Mouse (Mus musculus): Measurements from ENCODE around the gene Prtn3. TPM values are rescaled to one million over a fixed set of nuclear protein-coding genes. Genes with fewer than 3 reads are reported as not detected.

Prtn3 gene
- polyA plus RNA-seq, 1 experiment from 2014 or later: 10.9 TPM

- DNase-seq (ENCODE audit: low spot score) (no peak), ATAC-seq (replicated peaks; ENCODE audit: insufficient number of reproducible peaks, low FRiP score, low TSS enrichment, low read depth) (no peak)
- no peak overlapping the region for H3K9ac ChIP-seq (replicated peaks; ENCODE audit: low read length)
- no peaks in the 10 kb centered on the region for H3K9me3 ChIP-seq (replicated peaks; ENCODE audit: control insufficient read depth, low read length)
- peaks cover under 1% of the 10 kb centered on the region for H3K27me3 ChIP-seq (ENCODE audit: control insufficient read depth, insufficient read depth, low read length)
- no peak overlapping the region for H3K4me2 ChIP-seq (ENCODE audit: low read depth, low read length)
- H3K36me3 ChIP-seq (replicated peaks; ENCODE audit: control insufficient read depth, insufficient read depth, low read depth, low read length): peaks cover 2% of the 10 kb centered on the region; the same call in 1 of the 2 replicates
- H3K27ac ChIP-seq (replicated peaks; ENCODE audit: low read depth, low read length): no peak overlapping the region
- H3K4me3 ChIP-seq (ENCODE audit: low read depth, low read length): no peak overlapping the region
- H3K4me1 ChIP-seq (ENCODE audit: control insufficient read depth, insufficient read depth, low read length): peaks cover 3% of the 10 kb centered on the region
- WGBS: 65% methylated on average over 20 of the region's 20 CpGs
Measured at GRCm38 (mm10) chr10:79912412-79912811, 38.1 kb downstream of the Prtn3 start.

GRCm38 (mm10) chr10:79914131-79914947, 40.1 kb downstream of the Prtn3 start:
- ATAC-seq (replicated peaks; ENCODE audit: insufficient number of reproducible peaks, low FRiP score, low TSS enrichment, low read depth): no peak
- no peak for DNase-seq (ENCODE audit: low spot score)
- no peaks in the 10 kb centered on the region for H3K9me3 ChIP-seq (replicated peaks; ENCODE audit: control insufficient read depth, low read length)
- H3K4me1 ChIP-seq (ENCODE audit: control insufficient read depth, insufficient read depth, low read length): peaks cover 5% of the 10 kb centered on the region
- 67% methylated on average over 11 of the region's 11 CpGs for WGBS
- H3K9ac ChIP-seq (replicated peaks; ENCODE audit: low read length): no peak overlapping the region
- no peak overlapping the region for H3K4me3 ChIP-seq (ENCODE audit: low read depth, low read length)
- H3K27ac ChIP-seq (replicated peaks; ENCODE audit: low read depth, low read length): no peak overlapping the region
- peaks cover 2% of the 10 kb centered on the region; the same call in 1 of the 2 replicates for H3K36me3 ChIP-seq (replicated peaks; ENCODE audit: control insufficient read depth, insufficient read depth, low read depth, low read length)
- no peak overlapping the region for H3K4me2 ChIP-seq (ENCODE audit: low read depth, low read length)
- H3K27me3 ChIP-seq (ENCODE audit: control insufficient read depth, insufficient read depth, low read length): peaks cover 20% of the 10 kb centered on the region

GRCm38 (mm10) chr10:79914948-79915596, 40.8 kb downstream of the Prtn3 start:
- Histone ChIP-seq H3K27ac (replicated peaks; ENCODE audit: low read depth, low read length) (no peak overlapping the region), H3K4me1 (ENCODE audit: control insufficient read depth, insufficient read depth, low read length) (peaks cover 8% of the 10 kb centered on the region; the same call in 1 of the 2 replicates), H3K27me3 (ENCODE audit: control insufficient read depth, insufficient read depth, low read length) (peaks cover 27% of the 10 kb centered on the region), H3K4me3 (ENCODE audit: low read depth, low read length) (no peak overlapping the region), H3K9me3 (replicated peaks; ENCODE audit: control insufficient read depth, low read length) (no peaks in the 10 kb centered on the region), H3K9ac (replicated peaks; ENCODE audit: low read length) (no peak overlapping the region), H3K4me2 (ENCODE audit: low read depth, low read length) (no peak overlapping the region), H3K36me3 (replicated peaks; ENCODE audit: control insufficient read depth, insufficient read depth, low read depth, low read length) (peaks cover 2% of the 10 kb centered on the region; the same call in 1 of the 2 replicates)
- no peak for DNase-seq (ENCODE audit: low spot score)
- WGBS: 79% methylated on average over 7 of the region's 7 CpGs
- no peak for ATAC-seq (replicated peaks; ENCODE audit: insufficient number of reproducible peaks, low FRiP score, low TSS enrichment, low read depth)

- Histone ChIP-seq H3K9ac (replicated peaks; ENCODE audit: low read length) (peak overlapping the region; percentile 96), H3K9me3 (replicated peaks; ENCODE audit: control insufficient read depth, low read length) (no peaks in the 10 kb centered on the region), H3K4me1 (ENCODE audit: control insufficient read depth, insufficient read depth, low read length) (peaks cover 8% of the 10 kb centered on the region; the same call in 1 of the 2 replicates), H3K27me3 (ENCODE audit: control insufficient read depth, insufficient read depth, low read length) (peaks cover 37% of the 10 kb centered on the region), H3K36me3 (replicated peaks; ENCODE audit: control insufficient read depth, insufficient read depth, low read depth, low read length) (no peaks in the 10 kb centered on the region), H3K27ac (replicated peaks; ENCODE audit: low read depth, low read length) (no peak overlapping the region), H3K4me2 (ENCODE audit: low read depth, low read length) (peak overlapping the region; percentile 91), H3K4me3 (ENCODE audit: low read depth, low read length) (peak overlapping the region; percentile 83)
- DNase-seq (ENCODE audit: low spot score) (no peak), ATAC-seq (replicated peaks; ENCODE audit: insufficient number of reproducible peaks, low FRiP score, low TSS enrichment, low read depth) (no peak)
- 6% methylated on average over 8 of the region's 8 CpGs for WGBS
Measured at GRCm38 (mm10) chr10:79916081-79916480, 41.8 kb downstream of the Prtn3 start.

GRCm38 (mm10) chr10:79916808-79917531, 42.7 kb downstream of the Prtn3 start, which contains the start of gene Kiss1r:
TSS of gene Kiss1r (plus strand) at chr10:79916971.
- DNase-seq (ENCODE audit: low spot score) (peak; percentile 87), ATAC-seq (replicated peaks; ENCODE audit: insufficient number of reproducible peaks, low FRiP score, low TSS enrichment, low read depth) (peak; percentile 74)
- Histone ChIP-seq H3K4me1 (ENCODE audit: control insufficient read depth, insufficient read depth, low read length) (peaks cover 8% of the 10 kb centered on the region; the same call in 1 of the 2 replicates), H3K27ac (replicated peaks; ENCODE audit: low read depth, low read length) (peak within 1 kb of the TSS; percentile 59), H3K4me2 (ENCODE audit: low read depth, low read length) (peak within 1 kb of the TSS; percentile 91), H3K4me3 (ENCODE audit: low read depth, low read length) (peak within 1 kb of the TSS; percentile 83), H3K9ac (replicated peaks; ENCODE audit: low read length) (peak within 1 kb of the TSS; percentile 96), H3K9me3 (replicated peaks; ENCODE audit: control insufficient read depth, low read length) (no peaks in the 10 kb centered on the region), H3K36me3 (replicated peaks; ENCODE audit: control insufficient read depth, insufficient read depth, low read depth, low read length) (no peaks in the 10 kb centered on the region), H3K27me3 (ENCODE audit: control insufficient read depth, insufficient read depth, low read length) (peaks cover 46% of the 10 kb centered on the region)
- 3% methylated on average over 42 of the region's 42 CpGs for WGBS

- H3K4me3 ChIP-seq (ENCODE audit: low read depth, low read length): peak overlapping the region; percentile 83; the same call in 1 of the 2 replicates
- no peak overlapping the region for H3K27ac ChIP-seq (replicated peaks; ENCODE audit: low read depth, low read length)
- H3K4me1 ChIP-seq (ENCODE audit: control insufficient read depth, insufficient read depth, low read length): peaks cover 8% of the 10 kb centered on the region; the same call in 1 of the 2 replicates
- no peaks in the 10 kb centered on the region for H3K9me3 ChIP-seq (replicated peaks; ENCODE audit: control insufficient read depth, low read length)
- peaks cover 53% of the 10 kb centered on the region for H3K27me3 ChIP-seq (ENCODE audit: control insufficient read depth, insufficient read depth, low read length)
- WGBS: 67% methylated on average over 5 of the region's 5 CpGs
- DNase-seq (ENCODE audit: low spot score) (no peak), ATAC-seq (replicated peaks; ENCODE audit: insufficient number of reproducible peaks, low FRiP score, low TSS enrichment, low read depth) (no peak)
- no peaks in the 10 kb centered on the region for H3K36me3 ChIP-seq (replicated peaks; ENCODE audit: control insufficient read depth, insufficient read depth, low read depth, low read length)
- H3K4me2 ChIP-seq (ENCODE audit: low read depth, low read length): no peak overlapping the region
- no peak overlapping the region for H3K9ac ChIP-seq (replicated peaks; ENCODE audit: low read length)
Measured at GRCm38 (mm10) chr10:79917532-79918100, 43.3 kb downstream of the Prtn3 start.

- H3K4me1 ChIP-seq (ENCODE audit: control insufficient read depth, insufficient read depth, low read length): peaks cover 8% of the 10 kb centered on the region; the same call in 1 of the 2 replicates
- no peaks in the 10 kb centered on the region for H3K36me3 ChIP-seq (replicated peaks; ENCODE audit: control insufficient read depth, insufficient read depth, low read depth, low read length)
- DNase-seq (ENCODE audit: low spot score) (no peak), ATAC-seq (replicated peaks; ENCODE audit: insufficient number of reproducible peaks, low FRiP score, low TSS enrichment, low read depth) (no peak)
- no peaks in the 10 kb centered on the region for H3K9me3 ChIP-seq (replicated peaks; ENCODE audit: control insufficient read depth, low read length)
- WGBS: 7% methylated on average over 35 of the region's 35 CpGs
- H3K9ac ChIP-seq (replicated peaks; ENCODE audit: low read length): no peak overlapping the region; the same call in 1 of the 2 replicates
- no peak overlapping the region for H3K4me2 ChIP-seq (ENCODE audit: low read depth, low read length)
- H3K27ac ChIP-seq (replicated peaks; ENCODE audit: low read depth, low read length): no peak overlapping the region
- peak overlapping the region; percentile 4; the same call in 1 of the 2 replicates for H3K4me3 ChIP-seq (ENCODE audit: low read depth, low read length)
- H3K27me3 ChIP-seq (ENCODE audit: control insufficient read depth, insufficient read depth, low read length): peaks cover 61% of the 10 kb centered on the region
Measured at GRCm38 (mm10) chr10:79918231-79919078, 44.2 kb downstream of the Prtn3 start.
